Mouse (Mus musculus) embryonic facial prominence, embryonic 14.5 days (tissue): Measurements from ENCODE around the gene Nudt17. TPM values are rescaled to one million over a fixed set of nuclear protein-coding genes. Genes with fewer than 3 reads are reported as not detected.
A peak's percentile ranks its signal among the peaks of the same experiment; 100 is the strongest.
"Not testable (repeated sequence)": the region's sequence is repeated elsewhere in the genome, so short reads cannot be mapped to it uniquely, and the experiment has no call there.

Experiments used
- ATAC-seq: fragments of 200-750 bp; cut with Nextera tagmentation; 2 replicates; pipeline ENCODE4 v1.8.0; 2017; ENCODE audit warnings: low read depth, moderate number of reproducible peaks, moderate TSS enrichment
- DNase-seq: peaks from one replicate; pipeline ENCODE4 v3.0.0-alpha.2; 2015; ENCODE audit warnings: low spot score
- H3K27ac ChIP-seq: fragments of 300-500 bp; sonication (generic); replicated peaks from 2 replicates; pipeline ENCODE4 v1.5.1; 2014; ENCODE audit warnings: low read depth, mild to moderate bottlenecking, low read length, moderate library complexity
- H3K27me3 ChIP-seq: fragments of 300-500 bp; sonication (generic); replicated peaks from 2 replicates; pipeline ENCODE4 v1.6.1; 2014; ENCODE audit warnings: low read length; ENCODE audit not compliant: control insufficient read depth, insufficient read depth
- H3K36me3 ChIP-seq: fragments of 300-500 bp; sonication (generic); 2 replicates; pipeline ENCODE4 v1.6.1; 2014; ENCODE audit warnings: low read length, mixed read lengths; ENCODE audit not compliant: control insufficient read depth, insufficient read depth
- H3K4me1 ChIP-seq: fragments of 300-500 bp; sonication (generic); 2 replicates; pipeline ENCODE4 v1.6.1; 2014; ENCODE audit warnings: antibody characterized with exemption, low read length; ENCODE audit not compliant: control insufficient read depth, insufficient read depth
- H3K4me2 ChIP-seq: fragments of 300-500 bp; sonication (generic); 2 replicates; pipeline ENCODE4 v1.6.1; 2014; ENCODE audit warnings: low read depth, mild to moderate bottlenecking, low read length, moderate library complexity, mixed read lengths
- H3K4me3 ChIP-seq: fragments of 300-500 bp; sonication (generic); 2 replicates; pipeline ENCODE4 v1.5.1; 2014; ENCODE audit warnings: low read depth, mild to moderate bottlenecking, low read length
- H3K9ac ChIP-seq: fragments of 300-500 bp; sonication (generic); 2 replicates; pipeline ENCODE4 v1.6.1; 2014; ENCODE audit warnings: low read depth, mild to moderate bottlenecking, low read length, moderate library complexity, mixed read lengths
- H3K9me3 ChIP-seq: fragments of 300-500 bp; sonication (generic); 2 replicates; pipeline ENCODE4 v1.6.1; 2016; ENCODE audit warnings: low read length; ENCODE audit not compliant: control insufficient read depth
- WGBS: fragments of 180-500 bp; shearing (Covaris S2); extraction: QIAGEN DNeasy Blood & Tissue Kit; methylation state at CpG from one replicate; pipeline ENCODE4 v1.1.7; 2014; 5-methylcytosine and 5-hydroxymethylcytosine counted together
- polyA plus RNA-seq: library from polyadenylated mRNA; unstranded; fragments of >200 nt; fragmentation: Nextera tagmentation; extraction: Ambion mirVana; gene quantifications from 2 replicates; pipeline ENCODE4 v1.2.1, GENCODE M21; 2014

Gene Nudt17
- polyA plus RNA-seq, 1 experiment from 2014 or later: 9.5 TPM

DNA sequence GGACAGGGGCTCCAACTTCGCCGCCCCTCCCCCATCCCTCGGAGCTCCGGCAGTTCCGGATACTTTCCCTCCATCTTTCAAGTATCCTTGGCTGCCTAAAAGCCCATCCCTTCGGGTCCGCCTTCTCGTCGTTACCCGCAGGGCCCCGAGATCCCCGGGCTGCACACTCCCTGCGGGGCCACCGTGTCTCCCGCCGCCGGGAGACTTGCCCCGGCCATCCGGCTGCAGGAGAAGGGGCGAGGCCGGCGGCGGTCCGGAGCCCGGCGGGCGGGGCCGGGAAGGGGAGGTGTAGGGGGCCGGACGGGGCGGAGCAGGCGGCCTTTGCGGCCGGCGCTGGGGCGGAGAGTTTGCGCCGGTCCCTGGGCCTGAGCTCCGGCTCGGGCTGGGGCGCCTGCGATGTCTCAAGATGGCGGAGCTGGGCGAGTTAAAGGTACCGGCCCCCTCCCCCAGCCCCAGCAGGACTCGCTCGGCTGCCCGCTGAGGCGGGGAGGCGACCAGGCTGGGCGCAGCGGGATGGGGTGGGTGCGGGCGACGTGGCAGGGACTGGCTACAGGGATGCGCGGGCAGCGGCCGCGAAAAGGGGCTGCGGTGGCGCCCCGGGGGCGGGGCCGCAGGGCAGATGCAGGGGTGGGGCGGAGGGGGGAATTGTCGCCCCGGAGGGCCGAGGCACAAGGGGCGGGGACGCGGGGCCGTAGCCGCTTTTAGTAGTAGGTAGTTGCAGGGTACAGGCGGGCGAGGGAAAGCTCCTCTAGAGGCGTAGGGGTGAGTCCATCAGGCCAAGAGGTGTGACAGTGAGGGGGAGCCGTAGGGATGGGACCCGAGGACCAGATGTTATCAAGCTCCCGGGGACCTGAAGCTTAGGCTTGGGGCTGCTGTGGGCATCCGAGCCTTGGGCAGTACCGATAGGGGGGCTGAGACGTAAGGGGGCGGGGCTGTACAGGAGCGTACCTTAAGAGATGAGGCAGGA lies 11.3 kb downstream of the Nudt17 start:
- DNase-seq: peak; percentile 95
- Histone ChIP-seq H3K4me2 (peak overlapping the region; percentile 85), H3K9me3 (no peaks in the 10 kb centered on the region), H3K36me3 (peaks cover 28% of the 10 kb centered on the region), H3K27me3 (no peaks in the 10 kb centered on the region), H3K4me3 (peak overlapping the region; percentile 76), H3K9ac (peak overlapping the region; percentile 82), H3K27ac (peak overlapping the region; percentile 93), H3K4me1 (peaks cover 13% of the 10 kb centered on the region; the same call in 1 of the 2 replicates)
- 1% methylated on average over 41 of the region's 85 CpGs for WGBS
- ATAC-seq: peak; percentile 95

DNA sequence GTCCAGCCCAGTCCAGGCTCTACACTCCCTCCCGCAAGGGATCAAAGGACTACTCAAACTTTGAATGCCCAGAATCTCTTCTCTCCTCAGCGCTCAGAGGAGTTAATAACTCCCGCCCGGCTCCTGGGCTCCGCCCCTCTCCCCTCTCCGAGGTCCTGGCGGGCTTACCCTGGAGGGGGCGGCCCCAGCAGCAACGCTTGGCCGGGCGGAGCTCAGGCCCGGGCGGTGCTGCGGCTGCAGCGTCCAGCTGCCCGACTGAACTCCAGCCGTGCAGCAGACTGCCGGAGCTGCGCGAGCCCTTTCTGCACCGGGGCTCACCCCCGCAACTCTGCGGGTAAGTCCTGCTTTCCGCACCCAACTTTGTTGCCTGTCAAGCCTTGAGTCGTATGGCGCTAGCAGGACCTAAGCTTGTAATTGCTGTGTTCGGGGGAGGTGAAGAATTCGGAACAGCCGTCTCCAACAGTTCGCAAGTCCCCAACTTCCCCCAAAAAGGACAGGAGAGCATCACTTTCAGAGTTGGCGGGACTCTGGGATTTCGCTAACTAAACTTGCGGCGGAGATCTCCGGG lies 12.1 kb downstream of the Nudt17 start, which contains the start of gene Pias3:
Pias3 (plus strand) TSS at position 187 of the 568 bp plus-strand sequence.
- Histone ChIP-seq H3K36me3 (peaks cover 20% of the 10 kb centered on the region), H3K4me1 (peaks cover 13% of the 10 kb centered on the region; the same call in 1 of the 2 replicates), H3K4me2 (peak within 1 kb of the TSS; percentile 85), H3K4me3 (peak within 1 kb of the TSS; percentile 76), H3K9ac (peak within 1 kb of the TSS; percentile 82), H3K9me3 (no peaks in the 10 kb centered on the region), H3K27me3 (no peaks in the 10 kb centered on the region), H3K27ac (peak within 1 kb of the TSS; percentile 93)
- DNase-seq (peak; percentile 95), ATAC-seq (peak; percentile 88)
- under 1% methylated on average over 32 of the region's 35 CpGs for WGBS

- DNase-seq: no peak
- Histone ChIP-seq H3K27me3 (no peaks in the 10 kb centered on the region), H3K4me2 (no peak overlapping the region), H3K4me1 (peaks cover 13% of the 10 kb centered on the region; the same call in 1 of the 2 replicates), H3K36me3 (no peaks in the 10 kb centered on the region), H3K9ac (no peak overlapping the region), H3K27ac (no peak overlapping the region), H3K9me3 (no peaks in the 10 kb centered on the region), H3K4me3 (no peak overlapping the region)
- WGBS: 86% methylated on average over 1 of the region's 1 CpGs
- no peak for ATAC-seq
Measured at GRCm38 (mm10) chr3:96693579-96693978, 14.8 kb downstream of the Nudt17 start.

- no peaks in the 10 kb centered on the region for H3K27me3 ChIP-seq
- 0 out of 2 replicates have a peak, but pooled peaks cover 6% of the 10 kb centered on the region for H3K4me1 ChIP-seq
- ATAC-seq (no peak), DNase-seq (peak; percentile 56)
- 13% methylated on average over 3 of the region's 3 CpGs for WGBS
- no peak overlapping the region for H3K9ac ChIP-seq
- H3K36me3 ChIP-seq: no peaks in the 10 kb centered on the region
- no peaks in the 10 kb centered on the region for H3K9me3 ChIP-seq
- no peak overlapping the region for H3K4me3 ChIP-seq
- no peak overlapping the region for H3K4me2 ChIP-seq
- H3K27ac ChIP-seq: no peak overlapping the region
Measured at GRCm38 (mm10) chr3:96692506-96692905, 15.9 kb downstream of the Nudt17 start.

DNA sequence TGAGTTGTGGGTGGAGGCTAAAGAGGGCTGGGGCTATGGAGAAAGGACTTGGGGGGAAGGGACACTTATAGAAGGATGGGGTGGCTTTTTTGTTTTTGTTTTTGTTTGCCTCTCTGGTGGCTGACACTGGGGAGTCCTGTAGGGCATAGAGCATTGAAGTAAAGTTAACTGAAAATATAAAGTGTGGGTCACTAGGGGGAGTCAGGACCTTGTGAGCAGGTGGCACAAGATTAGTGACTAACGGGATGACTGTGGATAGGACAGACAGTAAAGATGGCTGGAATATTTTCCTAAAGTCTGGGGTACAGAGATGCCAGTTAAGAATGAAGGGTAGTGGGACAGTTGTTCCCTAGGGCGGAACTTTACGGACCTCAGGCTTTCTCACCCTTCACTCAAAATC lies 18.1 kb downstream of the Nudt17 start:
- ATAC-seq (no peak), DNase-seq (no peak)
- Histone ChIP-seq H3K4me2 (no peak overlapping the region), H3K9ac (no peak overlapping the region), H3K4me3 (no peak overlapping the region), H3K36me3 (no peaks in the 10 kb centered on the region), H3K4me1 (no peaks in the 10 kb centered on the region), H3K27ac (no peak overlapping the region), H3K27me3 (no peaks in the 10 kb centered on the region), H3K9me3 (no peaks in the 10 kb centered on the region)
- WGBS: 44% methylated on average over 3 of the region's 3 CpGs

DNA sequence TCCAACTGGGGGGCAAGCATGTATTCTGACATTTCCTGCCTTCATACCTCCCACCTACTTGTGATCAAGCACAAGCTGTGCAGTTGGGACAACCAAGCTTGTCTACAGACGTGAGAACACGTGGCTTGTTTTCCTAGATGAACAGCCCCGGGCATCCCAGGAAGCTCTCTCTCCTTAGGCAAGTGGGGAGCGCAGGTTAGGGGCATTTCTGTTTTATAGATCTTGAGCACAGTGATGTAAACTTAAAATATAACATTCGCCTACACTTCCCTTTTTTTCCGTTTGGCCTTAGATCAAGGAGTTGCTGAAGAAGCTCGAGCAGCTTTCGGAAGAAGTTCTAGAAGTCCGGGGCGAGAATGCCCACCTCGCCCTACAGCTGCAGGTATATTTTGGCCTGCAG lies 19.5 kb downstream of the Nudt17 start:
- Histone ChIP-seq H3K36me3 (no peaks in the 10 kb centered on the region), H3K27me3 (no peaks in the 10 kb centered on the region; the same call in 1 of the 2 replicates), H3K27ac (no peak overlapping the region), H3K4me2 (no peak overlapping the region), H3K4me3 (no peak overlapping the region), H3K9me3 (no peaks in the 10 kb centered on the region), H3K4me1 (no peaks in the 10 kb centered on the region), H3K9ac (no peak overlapping the region)
- ATAC-seq (no peak), DNase-seq (no peak)
- 77% methylated on average over 11 of the region's 11 CpGs for WGBS

DNA sequence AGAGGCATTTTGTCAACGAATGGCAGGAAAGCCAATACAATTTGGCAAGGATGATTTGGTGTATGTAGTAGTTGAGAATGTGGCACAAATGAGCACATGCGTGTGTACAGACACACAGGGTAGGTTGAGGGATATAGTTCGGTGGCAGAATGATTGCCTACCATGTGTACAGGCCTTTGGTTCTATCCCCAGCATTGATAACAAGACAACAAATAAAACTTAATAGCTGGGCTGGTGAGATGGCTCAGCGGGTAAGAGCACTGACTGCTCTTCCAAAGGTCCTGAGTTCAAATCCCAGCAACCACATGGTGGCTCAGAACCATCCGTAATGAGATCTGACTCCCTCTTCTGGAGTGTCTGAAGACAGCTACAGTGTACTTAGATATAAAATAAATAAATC lies 22.3 kb downstream of the Nudt17 start:
- not testable (repeated sequence) for H3K9ac ChIP-seq, H3K4me2 ChIP-seq, H3K27me3 ChIP-seq, H3K4me1 ChIP-seq, H3K36me3 ChIP-seq, DNase-seq, H3K27ac ChIP-seq, H3K4me3 ChIP-seq, ATAC-seq, H3K9me3 ChIP-seq
- 96% methylated on average over 5 of the region's 5 CpGs for WGBS

GRCm38 (mm10) chr3:96684822-96685156 lies 23.6 kb downstream of the Nudt17 start:
- Histone ChIP-seq H3K4me1 (no peaks in the 10 kb centered on the region), H3K27me3 (no peaks in the 10 kb centered on the region; the same call in 1 of the 2 replicates), H3K4me2 (peak overlapping the region; percentile 54), H3K9ac (peak overlapping the region; percentile 54), H3K9me3 (no peaks in the 10 kb centered on the region), H3K27ac (no peak overlapping the region), H3K4me3 (peak overlapping the region; percentile 30), H3K36me3 (no peaks in the 10 kb centered on the region)
- 31% methylated on average over 28 of the region's 28 CpGs for WGBS
- no peak for DNase-seq
- no peak for ATAC-seq
